Mouse (Mus musculus) cerebellum, adult 2 months (tissue): ENCODE measurements around the gene Limch1. TPM values are rescaled to one million over a fixed set of nuclear protein-coding genes. Genes with fewer than 3 reads are reported as not detected.
A peak's percentile ranks its signal among the peaks of the same experiment; 100 is the strongest.

Experiments
- DNase-seq, 2 experiments: peaks; one replicate each; pipeline ENCODE4 v3.0.0; 2021
- H3K27ac ChIP-seq: fragments of 200-500 bp; 2 replicates; pipeline ENCODE4 v1.5.1; 2012; ENCODE audit warnings: low read length, control low read depth, inconsistent platforms; ENCODE audit not compliant: insufficient read depth
- H3K27me3 ChIP-seq: fragments of 200-500 bp; 2 replicates; pipeline ENCODE4 v1.6.1; 2012; ENCODE audit warnings: inconsistent platforms, mild to moderate bottlenecking, low read length, moderate library complexity; ENCODE audit not compliant: control insufficient read depth, insufficient read depth
- H3K4me1 ChIP-seq: fragments of 200-500 bp; 2 replicates; pipeline ENCODE4 v1.6.1; 2011; ENCODE audit warnings: low read length; ENCODE audit not compliant: control insufficient read depth, insufficient read depth
- H3K4me3 ChIP-seq: fragments of 200-500 bp; replicated peaks from 2 replicates; pipeline ENCODE3; 2011; ENCODE audit warnings: mild to moderate bottlenecking, low read depth, low read length, control low read depth; ENCODE audit not compliant: insufficient read depth
- CTCF ChIP-seq: fragments of 200-500 bp; IDR thresholded peaks from 2 replicates; pipeline ENCODE4 v1.5.1; 2011; ENCODE audit warnings: low read depth, mild to moderate bottlenecking, control low read depth, low read length, moderate library complexity, borderline replicate concordance; ENCODE audit not compliant: insufficient read depth
- POLR2A ChIP-seq: fragments of 200-500 bp; IDR thresholded peaks from 2 replicates; pipeline ENCODE4 v1.6.1; 2011; ENCODE audit warnings: low read length, control low read depth, borderline replicate concordance; ENCODE audit not compliant: insufficient read depth
- WGBS: fragments of 180-500 bp; shearing (Covaris S2); methylation state at CpG from one replicate; pipeline ENCODE4 v1.1.7; 2018; 5-methylcytosine and 5-hydroxymethylcytosine counted together
- polyA plus RNA-seq: library from polyadenylated mRNA; depleted of rRNA; stranded (reverse); fragments of >200 nt; gene quantifications from 2 replicates; pipeline ENCODE4 v1.2.3, GENCODE M21; 2012

Gene Limch1
- polyA plus RNA-seq, 1 experiment = 68.1 TPM

- no peak for DNase-seq
- Histone ChIP-seq H3K4me1 (no peaks in the 10 kb centered on the region; the same call in none of the 2 replicates), H3K4me3 (no peak overlapping the region), H3K27me3 (no peaks in the 10 kb centered on the region), H3K27ac (no peak overlapping the region)
- 50% methylated on average over 5 of the region's 5 CpGs for WGBS
- TF ChIP-seq POLR2A (no peak), CTCF (no peak)
Measured at GRCm38 (mm10) chr5:66877066-66877465, 131.4 kb downstream of the Limch1 start.

DNA sequence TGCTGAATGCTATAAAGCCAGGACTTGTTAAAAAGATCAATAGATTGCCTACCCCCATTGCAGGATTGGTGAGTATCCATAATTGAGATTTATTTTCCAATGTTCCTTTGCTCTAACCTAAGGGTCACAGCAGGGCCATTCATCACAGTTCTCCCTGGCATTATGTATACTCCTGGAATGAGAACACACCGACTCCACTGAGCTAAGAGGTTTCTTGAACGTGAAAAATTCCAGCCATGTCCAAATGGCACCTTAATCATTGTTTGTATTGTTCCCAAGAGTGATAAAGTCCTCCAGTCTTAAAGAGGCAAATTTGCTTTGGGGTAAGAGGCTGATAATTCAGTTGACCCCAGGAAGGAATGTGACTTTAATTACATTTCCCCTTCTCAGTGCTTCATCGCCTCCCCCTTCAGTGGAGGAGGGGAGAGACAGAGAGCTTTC, 136.3 kb downstream of the Limch1 start:
- Histone ChIP-seq H3K4me1 (no peaks in the 10 kb centered on the region), H3K4me3 (no peak overlapping the region), H3K27me3 (no peaks in the 10 kb centered on the region), H3K27ac (no peak overlapping the region)
- TF ChIP-seq POLR2A (no peak), CTCF (no peak)
- WGBS = 76% methylated on average over 3 of the region's 3 CpGs
- no peak for DNase-seq

DNA sequence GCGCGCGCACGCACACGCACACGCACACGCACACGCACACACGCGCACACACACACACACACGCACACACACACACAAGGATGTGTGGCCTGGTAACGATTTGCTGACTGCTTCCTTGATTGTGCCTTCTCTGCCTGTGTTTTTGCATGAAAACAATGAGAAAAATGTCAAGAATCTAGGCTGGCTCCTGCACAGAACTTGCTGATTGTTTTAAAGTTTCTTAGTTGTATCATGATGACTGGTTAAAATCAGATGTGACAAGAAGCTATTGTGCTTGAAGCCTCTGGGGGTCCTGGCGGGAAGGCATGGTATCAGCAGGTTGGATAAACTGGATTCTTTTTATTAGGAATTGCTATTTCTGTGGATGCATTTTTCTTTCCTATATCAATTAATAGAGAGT, 137.1 kb downstream of the Limch1 start:
- 89% methylated on average over 13 of the region's 13 CpGs for WGBS
- TF ChIP-seq POLR2A (no peak), CTCF (no peak)

GRCm38 (mm10) chr5:66884505-66884904, 138.9 kb downstream of the Limch1 start:
- no peak overlapping the region for H3K27ac ChIP-seq
- TF ChIP-seq POLR2A = no peak
- no peak for TF ChIP-seq CTCF
- DNase-seq = no peak
- H3K4me3 ChIP-seq = no peak overlapping the region
- H3K4me1 ChIP-seq = peaks cover 5% of the 10 kb centered on the region
- no peaks in the 10 kb centered on the region for H3K27me3 ChIP-seq
- 70% methylated on average over 4 of the region's 4 CpGs for WGBS

More for the DNA sequence above, 137.1 kb downstream of the Limch1 start:
- H3K27me3 ChIP-seq = no peaks in the 10 kb centered on the region
- DNase-seq = no peak
- no peak overlapping the region for H3K4me3 ChIP-seq
- H3K27ac ChIP-seq = no peak overlapping the region
- H3K4me1 ChIP-seq = no peaks in the 10 kb centered on the region

- DNase-seq = no peak
- no peak overlapping the region for H3K4me3 ChIP-seq
- TF ChIP-seq CTCF (no peak), POLR2A (no peak)
- WGBS = 93% methylated on average over 5 of the region's 5 CpGs
- no peak overlapping the region for H3K27ac ChIP-seq
- H3K4me1 ChIP-seq = peaks cover 5% of the 10 kb centered on the region
- H3K27me3 ChIP-seq = no peaks in the 10 kb centered on the region
Measured at GRCm38 (mm10) chr5:66886410-66887120, 140.9 kb downstream of the Limch1 start.

GRCm38 (mm10) chr5:66888061-66888460, 142.4 kb downstream of the Limch1 start:
- H3K4me1 ChIP-seq = peaks cover 5% of the 10 kb centered on the region
- DNase-seq = no peak
- WGBS = 95% methylated on average over 5 of the region's 5 CpGs

DNA sequence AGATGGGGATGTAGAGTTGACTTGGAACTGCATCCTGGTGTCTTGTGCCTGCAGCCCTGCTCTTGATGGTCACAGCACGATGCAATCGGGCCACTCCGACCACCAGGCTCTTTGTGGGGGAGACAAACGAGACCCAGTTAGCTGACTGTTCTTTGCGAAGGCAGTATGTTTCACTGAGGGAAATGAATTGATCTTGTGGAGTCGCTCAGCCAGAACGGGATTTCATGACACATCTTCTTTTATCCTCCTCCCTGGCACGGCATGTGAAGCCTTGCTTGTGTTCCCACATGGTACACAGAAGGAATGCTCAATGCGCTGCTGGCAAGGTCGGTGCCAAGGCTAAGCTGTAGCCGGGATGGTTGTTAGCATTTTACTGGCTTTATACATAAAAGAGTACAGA, 143.7 kb downstream of the Limch1 start:
- Histone ChIP-seq H3K4me3 (no peak overlapping the region), H3K4me1 (peaks cover 5% of the 10 kb centered on the region), H3K27ac (no peak overlapping the region), H3K27me3 (no peaks in the 10 kb centered on the region)
- TF ChIP-seq POLR2A = no peak
- no peak for TF ChIP-seq CTCF
- 13% methylated on average over 11 of the region's 11 CpGs for WGBS
- DNase-seq = peak; percentile 32 to 53

More at GRCm38 (mm10) chr5:66888061-66888460, 142.4 kb downstream of the Limch1 start:
- H3K27ac ChIP-seq = no peak overlapping the region
- no peak overlapping the region for H3K4me3 ChIP-seq
- no peaks in the 10 kb centered on the region for H3K27me3 ChIP-seq
- no peak for TF ChIP-seq POLR2A
- TF ChIP-seq CTCF = no peak

GRCm38 (mm10) chr5:66895440-66896120, 150.0 kb downstream of the Limch1 start:
- no peak for DNase-seq
- Histone ChIP-seq H3K27ac (no peak overlapping the region), H3K4me3 (no peak overlapping the region), H3K27me3 (no peaks in the 10 kb centered on the region), H3K4me1 (no peaks in the 10 kb centered on the region)
- 86% methylated on average over 9 of the region's 9 CpGs for WGBS
- TF ChIP-seq CTCF (no peak), POLR2A (no peak)
